Mouse (Mus musculus): Measurements from ENCODE around the gene Gm8926. TPM values are rescaled to one million over a fixed set of nuclear protein-coding genes. Genes with fewer than 3 reads are reported as not detected.
"Not testable (repeated sequence)": the region's sequence is repeated elsewhere in the genome, so short reads cannot be mapped to it uniquely, and the experiment has no call there.

Gene Gm8926
- total RNA-seq (2021): not detected
- long read RNA-seq, experiment 1: 0 reads
- long read RNA-seq, experiment 2: 0 reads

DNA sequence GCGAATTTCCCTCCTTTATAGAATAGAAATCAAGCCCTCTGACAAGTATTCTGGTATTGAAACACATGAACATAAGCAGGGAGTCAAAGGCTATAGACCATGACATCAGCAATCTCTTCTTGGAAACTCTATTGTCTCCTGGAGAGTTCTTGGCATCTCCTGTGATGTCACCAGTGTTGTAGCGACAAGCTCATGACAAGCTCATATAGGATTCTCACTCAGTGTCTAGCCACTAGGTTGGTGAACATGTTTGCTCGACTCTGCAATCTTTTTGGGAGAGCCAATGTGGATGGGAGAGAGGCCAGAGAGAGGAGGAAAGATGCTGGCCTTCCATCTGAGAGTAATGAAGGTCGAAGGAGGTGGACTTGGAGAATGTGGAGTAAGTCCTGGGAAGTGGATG lies at the start of gene Gm8926:
Gene Gm8926, plus strand, starts transcription at position 301 of the 400 bp plus-strand sequence.
- DNase-seq (ENCODE audit: low spot score): not testable (repeated sequence)

Other genes starting within 250 kb of the Gm8926 start
- gene Gm6460, start 175.6 kb upstream of the Gm8926 start, total RNA-seq (2021): not detected
- gene Gm8922, start 88.6 kb upstream of the Gm8926 start, total RNA-seq (2021): not detected
- gene Gm6465, start 75.0 kb downstream of the Gm8926 start, total RNA-seq (2021): not detected
- gene 4933402N22Rik, start 147.5 kb downstream of the Gm8926 start, total RNA-seq (2021): not detected

Data from gastrocnemius, adult 18-20 months (tissue).